Comparison of ENCODE assay signal across 13 mouse cellular contexts in genomic region chr2:117036197-117036872, GRCm38 (mm10).
DNase-seq lines count a peak whose midpoint lies in the region; ATAC-seq and TF ChIP-seq lines count a peak whose summit lies in the region.
"Had no signal": no experiment of that assay in that cellular context is flagged by ENCODE, and none has a peak within 500 bp of the region (broad histone marks: within the 10 kb centered on the region; RNA-seq: fewer than 3 reads in every experiment).

No protein-coding gene starts in this region.

- H3K4me1 ChIP-seq in MEL (ENCODE audit: control insufficient read depth in 1 of 2, insufficient read depth in 2 of 2, low read length in 2 of 2) = peaks cover 3 to 10% of the 10 kb centered on the region in 2 experiments; a peak in 3 of 4 replicates
- H3K4me1 ChIP-seq in heart, embryonic 14.5 days (ENCODE audit: control insufficient read depth in 2 of 2, insufficient read depth in 2 of 2, low read length in 2 of 2) = peaks cover 14 to 28% of the 10 kb centered on the region in 2 experiments
- no peaks in the 10 kb centered on the region for H3K4me1 ChIP-seq in liver, postnatal 0 days (ENCODE audit: insufficient read depth)

- 7% methylated on average over 8 of the region's 8 CpGs for WGBS in heart, embryonic 14.5 days
- 53% methylated on average over 8 of the region's 8 CpGs for WGBS in liver, postnatal 0 days (ENCODE audit: insufficient replicate concordance)

- ATAC-seq in heart, embryonic 14.5 days (ENCODE audit: insufficient number of reproducible peaks, insufficient read depth, low FRiP score, low read depth) = no peak; the same call in 1 of the 2 replicates
- ATAC-seq in inflammation-experienced regulatory T-cells, adult 6 months = no peak
- no peak for ATAC-seq in liver, postnatal 0 days
- ATAC-seq: intestine, embryonic 16.5 days; midbrain, embryonic 13.5 days had no signal

- no peak for TF ChIP-seq CTCF in MEL (IDR thresholded peaks at IDR 0.05 in 2 of 3, conservative IDR thresholded peaks at IDR 0.05 in 1 of 3; ENCODE audit: control insufficient read depth in 1 of 3, insufficient read depth in 1 of 3, low read depth in 2 of 3, low read length in 3 of 3, poor library complexity in 1 of 3, severe bottlenecking in 1 of 3)
- TF ChIP-seq CTCF in liver, postnatal 0 days (IDR thresholded peaks at IDR 0.05; ENCODE audit: low read depth) = no peak

- no peak overlapping the region for H3K27ac ChIP-seq in MEL (ENCODE audit: control insufficient read depth, low read depth, low read length)
- H3K27ac ChIP-seq in heart, embryonic 14.5 days (replicated peaks in 1 of 2; ENCODE audit: control insufficient read depth in 1 of 2, insufficient read depth in 1 of 2, low read depth in 2 of 2, low read length in 2 of 2) = peak overlapping the region; percentile 27 to 42
- no peak overlapping the region for H3K27ac ChIP-seq in liver, postnatal 0 days (ENCODE audit: low read depth)
- H3K27ac ChIP-seq: midbrain, embryonic 13.5 days had no signal

- intact Hi-C loops in heart, postnatal 25 days (cut with DNase I) = no loop called here

- no peak for TF ChIP-seq POLR2A in MEL (IDR thresholded peaks at IDR 0.05; ENCODE audit: control insufficient read depth in 1 of 2, insufficient read depth in 1 of 2, low read depth in 1 of 2, low read length in 2 of 2, poor library complexity in 1 of 2)

- peak; percentile 22 to 56 for DNase-seq in heart, adult 18-20 months
- DNase-seq in heart, postnatal 25 days (ENCODE audit: low spot score) = no peak
- peak; percentile 74 for DNase-seq in MEL (ENCODE audit: low read depth, low spot score)
- DNase-seq in kidney, postnatal 36 days = peak; percentile 11 to 21
- DNase-seq in thymus, postnatal 4 days = no peak
- no peak for DNase-seq in liver, postnatal 0 days
- DNase-seq: cerebellum, adult 11 months; retina, postnatal 1 day had no signal

- TF ChIP-seq RAD21 in MEL (IDR thresholded peaks at IDR 0.05; ENCODE audit: low read depth, low read length) = no peak

- peak; percentile 63 to 86 for TF ChIP-seq EP300 in MEL (IDR thresholded peaks at IDR 0.05; ENCODE audit: low read depth in 1 of 2, low read length in 2 of 2)
- TF ChIP-seq EP300 in liver, postnatal 0 days (IDR thresholded peaks at IDR 0.05; ENCODE audit: low read depth) = no peak

- no peak overlapping the region for H3K9ac ChIP-seq in MEL (ENCODE audit: control insufficient read depth, low read depth, low read length, poor library complexity, severe bottlenecking)
- no peak overlapping the region for H3K9ac ChIP-seq in heart, embryonic 14.5 days (ENCODE audit: low read length)
- H3K9ac ChIP-seq in liver, postnatal 0 days (replicated peaks) = no peak overlapping the region
- H3K9ac ChIP-seq: midbrain, embryonic 13.5 days had no signal

- no peaks in the 10 kb centered on the region for H3K79me2 ChIP-seq in MEL (ENCODE audit: control insufficient read depth, insufficient read depth, low read length, poor library complexity)

- H3K9me3 ChIP-seq in MEL (replicated peaks; ENCODE audit: insufficient read depth, low read length) = no peaks in the 10 kb centered on the region
- H3K9me3 ChIP-seq in heart, embryonic 14.5 days (ENCODE audit: control insufficient read depth, low read length) = 0 out of 2 replicates have a peak, but pooled peaks cover 2% of the 10 kb centered on the region
- no peaks in the 10 kb centered on the region for H3K9me3 ChIP-seq in liver, postnatal 0 days (ENCODE audit: low read length)

- no peaks in the 10 kb centered on the region for H3K27me3 ChIP-seq in MEL (ENCODE audit: control insufficient read depth in 1 of 2, insufficient read depth in 2 of 2, low read length in 2 of 2)
- H3K27me3 ChIP-seq in heart, embryonic 14.5 days (ENCODE audit: control insufficient read depth, insufficient read depth, low read length) = no peaks in the 10 kb centered on the region
- H3K27me3 ChIP-seq in liver, postnatal 0 days (ENCODE audit: insufficient read depth, low read length) = no peaks in the 10 kb centered on the region
- H3K27me3 ChIP-seq: midbrain, embryonic 13.5 days had no signal

- no peak overlapping the region for H3K4me3 ChIP-seq in MEL (ENCODE audit: control insufficient read depth in 1 of 2, insufficient read depth in 1 of 2, low read depth in 2 of 2, low read length in 2 of 2)
- H3K4me3 ChIP-seq in heart, embryonic 14.5 days (ENCODE audit: control insufficient read depth in 1 of 2, insufficient read depth in 1 of 2, low read depth in 1 of 2, low read length in 2 of 2) = no peak overlapping the region
- no peak overlapping the region for H3K4me3 ChIP-seq in liver, postnatal 0 days (ENCODE audit: low read depth, low read length)
- H3K4me3 ChIP-seq: erythroblast, embryonic 14.5 days; midbrain, embryonic 13.5 days had no signal

- no peak overlapping the region for H3K4me2 ChIP-seq in heart, embryonic 14.5 days (ENCODE audit: low read length)
- no peak overlapping the region for H3K4me2 ChIP-seq in liver, postnatal 0 days (ENCODE audit: low read depth, low read length)
- H3K4me2 ChIP-seq: midbrain, embryonic 13.5 days had no signal

- peaks cover 0 to 2% of the 10 kb centered on the region in 2 experiments; a peak in 1 of 4 replicates for H3K36me3 ChIP-seq in MEL (ENCODE audit: control insufficient read depth in 1 of 2, insufficient read depth in 2 of 2, low read length in 2 of 2)
- no peaks in the 10 kb centered on the region for H3K36me3 ChIP-seq in heart, embryonic 14.5 days (ENCODE audit: control insufficient read depth, insufficient read depth, low read length)
- H3K36me3 ChIP-seq in liver, postnatal 0 days (replicated peaks; ENCODE audit: insufficient read depth, low read length) = no peaks in the 10 kb centered on the region
- H3K36me3 ChIP-seq: midbrain, embryonic 13.5 days had no signal

TF ChIP-seq in MEL, 35 proteins besides CTCF, POLR2A, EP300 and RAD21:
- TF ChIP-seq ZMIZ1 (IDR thresholded peaks at IDR 0.05; ENCODE audit: low read depth, low read length) (no peak), ELF1 (IDR thresholded peaks at IDR 0.05; ENCODE audit: low read depth, low read length) (no peak), SMC3 (IDR thresholded peaks at IDR 0.05; ENCODE audit: low read depth, low read length) (no peak), ZNF384 (IDR thresholded peaks at IDR 0.05; ENCODE audit: low read depth, low read length) (no peak), MYC (IDR thresholded peaks at IDR 0.05; ENCODE audit: low read depth, low read length) (no peak), HCFC1 (IDR thresholded peaks at IDR 0.05; ENCODE audit: low read depth, low read length) (no peak), TBP (IDR thresholded peaks at IDR 0.05; ENCODE audit: low read depth, low read length) (0 out of 2 replicates have a peak, but pooled peaks have one; percentile 14), TAL1 (IDR thresholded peaks at IDR 0.05; ENCODE audit: low read length) (no peak), RCOR1 (IDR thresholded peaks at IDR 0.05; ENCODE audit: low read depth, low read length) (peak; percentile 92), JUND (IDR thresholded peaks at IDR 0.05; ENCODE audit: low read depth, low read length) (no peak), BHLHE40 (IDR thresholded peaks at IDR 0.05; ENCODE audit: borderline replicate concordance, low read depth, low read length) (no peak), NRF1 (IDR thresholded peaks at IDR 0.05; ENCODE audit: insufficient read depth, low read depth, low read length, poor library complexity, severe bottlenecking) (no peak), CHD1 (IDR thresholded peaks at IDR 0.05; ENCODE audit: low read depth, low read length) (no peak), MAFK (IDR thresholded peaks at IDR 0.05; ENCODE audit: borderline replicate concordance, low read depth, low read length) (no peak), MAZ (IDR thresholded peaks at IDR 0.05; ENCODE audit: low read depth, low read length) (no peak), MAX (IDR thresholded peaks at IDR 0.05; ENCODE audit: low read length) (no peak), ZKSCAN1 (IDR thresholded peaks at IDR 0.05; ENCODE audit: low read depth, low read length) (no peak), NELFE (IDR thresholded peaks at IDR 0.05; ENCODE audit: low read depth, low read length) (no peak), CHD2 (IDR thresholded peaks at IDR 0.05; ENCODE audit: low read length) (no peak), E2F4 (IDR thresholded peaks at IDR 0.05; ENCODE audit: borderline replicate concordance, low read depth, low read length) (no peak), POLR2AphosphoS5 (IDR thresholded peaks at IDR 0.05; ENCODE audit: borderline replicate concordance, low read depth, low read length) (no peak), GATA1 (IDR thresholded peaks at IDR 0.05; ENCODE audit: low read depth, low read length) (peak; percentile 58), TCF12 (IDR thresholded peaks at IDR 0.05; ENCODE audit: low read depth, low read length) (peak; percentile 75; the same call in 1 of the 2 replicates), MEF2A (IDR thresholded peaks at IDR 0.05; ENCODE audit: extremely low read depth, insufficient replicate concordance, low read depth, low read length, poor library complexity, severe bottlenecking) (no peak), USF1 (IDR thresholded peaks at IDR 0.05; ENCODE audit: low read depth, low read length) (no peak), POLR2AphosphoS2 (IDR thresholded peaks at IDR 0.05; ENCODE audit: low read length) (no peak), ETS1 (IDR thresholded peaks at IDR 0.05; ENCODE audit: low read depth, low read length) (peak; percentile 55), GABPA (IDR thresholded peaks at IDR 0.05; ENCODE audit: low read depth, low read length) (no peak), USF2 (IDR thresholded peaks at IDR 0.05; ENCODE audit: borderline replicate concordance in 1 of 2, insufficient read depth in 1 of 2, low read depth in 1 of 2, low read length in 2 of 2) (no peak), SIN3A (IDR thresholded peaks at IDR 0.05; ENCODE audit: low read length) (no peak), UBTF (IDR thresholded peaks at IDR 0.05; ENCODE audit: borderline replicate concordance, insufficient read depth, low read depth, low read length) (no peak), MXI1 (IDR thresholded peaks at IDR 0.05; ENCODE audit: low read depth, low read length) (no peak), MYB (IDR thresholded peaks at IDR 0.05; ENCODE audit: low read depth, low read length) (peak; percentile 85), KAT2A (conservative IDR thresholded peaks at IDR 0.05; ENCODE audit: low read depth, low read length) (no peak), ZC3H11A (IDR thresholded peaks at IDR 0.05; ENCODE audit: low read depth, low read length) (no peak)

Comparison
In these comparisons a context has a peak if more than half of its experiments do, and no peak if none do; other contexts are left out.
1. DNase-seq: peak in heart, adult 18-20 months (2 of 2), MEL (single experiment) and kidney, postnatal 36 days (2 of 2); none in heart, postnatal 25 days (single experiment), thymus, postnatal 4 days (single experiment) and liver, postnatal 0 days (single experiment).
2. H3K27ac ChIP-seq: peak in heart, embryonic 14.5 days (2 of 2); none in MEL (single experiment) and liver, postnatal 0 days (single experiment).